Mouse (Mus musculus) brain, embryonic 14.5 days (tissue): Measurements from ENCODE around the gene Rsph1.

Experiments
- CTCF ChIP-seq: fragments of 200-500 bp; IDR thresholded peaks from 2 replicates; pipeline ENCODE4 v1.5.1; 2012; ENCODE audit warnings: inconsistent platforms, mild to moderate bottlenecking, moderate library complexity, borderline replicate concordance; ENCODE audit not compliant: insufficient read depth, insufficient read length; ENCODE audit errors: extremely low read depth
- POLR2A ChIP-seq: fragments of 200-500 bp; IDR thresholded peaks from 2 replicates; pipeline ENCODE4 v1.6.1; 2012; ENCODE audit warnings: mild to moderate bottlenecking, inconsistent platforms, borderline replicate concordance; ENCODE audit not compliant: poor library complexity, insufficient read depth, insufficient read length, severe bottlenecking; ENCODE audit errors: extremely low read depth

DNA sequence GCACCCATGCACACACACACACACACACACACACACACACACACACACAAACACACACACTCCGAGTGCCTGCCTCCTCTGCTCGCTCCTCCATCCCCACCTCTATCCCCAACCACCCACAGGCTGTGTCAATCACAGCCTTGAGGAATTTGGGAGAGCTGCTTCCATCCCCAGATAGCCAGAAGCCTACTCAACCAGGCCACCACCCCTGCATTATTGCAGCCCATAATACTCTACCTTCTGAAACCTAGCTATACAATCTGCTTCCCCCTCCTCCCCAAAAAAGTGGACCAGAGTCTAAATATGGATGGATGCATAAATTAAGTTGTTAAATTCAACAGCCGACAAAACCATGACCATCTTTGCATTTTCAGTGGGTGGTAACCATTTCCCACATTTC, 50.8 kb downstream of the Rsph1 start:
- no peak for TF ChIP-seq CTCF
- TF ChIP-seq POLR2A, result no peak
